Comparison of ENCODE assay signal across 17 mouse cellular contexts in genomic region chr16:33553689-33554342, GRCm38 (mm10). TPM values are rescaled to one million over a fixed set of nuclear protein-coding genes. Genes with fewer than 3 reads are reported as not detected.
DNase-seq lines count a peak whose midpoint lies in the region; ATAC-seq and TF ChIP-seq lines count a peak whose summit lies in the region.
"Had no signal": no experiment of that assay in that cellular context is flagged by ENCODE, and none has a peak within 500 bp of the region (broad histone marks: within the 10 kb centered on the region; RNA-seq: fewer than 3 reads in every experiment).

No protein-coding gene starts in this region.

- no peak overlapping the region for H3K4me3 ChIP-seq in intestine, embryonic 14.5 days (ENCODE audit: low read depth, low read length)
- H3K4me3 ChIP-seq in intestine, postnatal 0 days (ENCODE audit: low read depth, low read length), result no peak overlapping the region
- no peak overlapping the region for H3K4me3 ChIP-seq in midbrain, postnatal 0 days (ENCODE audit: low read depth, low read length)
- H3K4me3 ChIP-seq in midbrain, embryonic 15.5 days, result no peak overlapping the region
- H3K4me3 ChIP-seq in stomach, embryonic 16.5 days (replicated peaks; ENCODE audit: low read length), result no peak overlapping the region
- H3K4me3 ChIP-seq: heart, adult 2 months; midbrain, embryonic 12.5 days; neural tube, embryonic 13.5 days had no signal

- no peak overlapping the region for H3K9ac ChIP-seq in intestine, embryonic 14.5 days (ENCODE audit: low read length)
- no peak overlapping the region for H3K9ac ChIP-seq in intestine, postnatal 0 days (ENCODE audit: low read depth, low read length)
- no peak overlapping the region for H3K9ac ChIP-seq in midbrain, postnatal 0 days (replicated peaks; ENCODE audit: low read length, poor library complexity, severe bottlenecking)
- H3K9ac ChIP-seq in midbrain, embryonic 15.5 days, result no peak overlapping the region
- no peak overlapping the region for H3K9ac ChIP-seq in stomach, embryonic 16.5 days (ENCODE audit: low read length)
- H3K9ac ChIP-seq: midbrain, embryonic 12.5 days; neural tube, embryonic 13.5 days had no signal

- H3K27ac ChIP-seq in intestine, embryonic 14.5 days (ENCODE audit: low read depth), result peak overlapping the region; percentile 39; the same call in 1 of the 2 replicates
- H3K27ac ChIP-seq in intestine, postnatal 0 days (ENCODE audit: low read depth, low read length), result no peak overlapping the region
- no peak overlapping the region for H3K27ac ChIP-seq in midbrain, postnatal 0 days (ENCODE audit: low read depth, low read length)
- no peak overlapping the region for H3K27ac ChIP-seq in midbrain, embryonic 15.5 days
- peak overlapping the region; percentile 51; the same call in 1 of the 2 replicates for H3K27ac ChIP-seq in stomach, embryonic 16.5 days (ENCODE audit: low read length)
- H3K27ac ChIP-seq: heart, adult 2 months; midbrain, embryonic 12.5 days; neural tube, embryonic 13.5 days had no signal

- H3K27me3 ChIP-seq in intestine, embryonic 14.5 days (replicated peaks; ENCODE audit: control insufficient read depth, insufficient read depth, low read length), result no peaks in the 10 kb centered on the region
- no peaks in the 10 kb centered on the region for H3K27me3 ChIP-seq in intestine, postnatal 0 days (replicated peaks; ENCODE audit: control insufficient read depth, insufficient read depth, low read length)
- no peaks in the 10 kb centered on the region for H3K27me3 ChIP-seq in midbrain, postnatal 0 days (ENCODE audit: insufficient read depth, low read length)
- H3K27me3 ChIP-seq in midbrain, embryonic 15.5 days (replicated peaks), result no peaks in the 10 kb centered on the region
- no peaks in the 10 kb centered on the region for H3K27me3 ChIP-seq in stomach, embryonic 16.5 days (ENCODE audit: control insufficient read depth, insufficient read depth, low read length)
- H3K27me3 ChIP-seq: midbrain, embryonic 12.5 days; neural tube, embryonic 13.5 days had no signal

- TF ChIP-seq CTCF in intestine, postnatal 0 days (IDR thresholded peaks at IDR 0.05; ENCODE audit: low read depth), result no peak
- TF ChIP-seq CTCF in midbrain, postnatal 0 days (IDR thresholded peaks at IDR 0.05), result no peak

- no peaks in the 10 kb centered on the region for H3K36me3 ChIP-seq in intestine, embryonic 14.5 days (ENCODE audit: control insufficient read depth, insufficient read depth, low read length)
- H3K36me3 ChIP-seq in intestine, postnatal 0 days (ENCODE audit: control insufficient read depth, insufficient read depth), result no peaks in the 10 kb centered on the region
- no peaks in the 10 kb centered on the region for H3K36me3 ChIP-seq in midbrain, postnatal 0 days (ENCODE audit: insufficient read depth, low read length)
- H3K36me3 ChIP-seq in midbrain, embryonic 15.5 days (replicated peaks), result no peaks in the 10 kb centered on the region
- no peaks in the 10 kb centered on the region for H3K36me3 ChIP-seq in stomach, embryonic 16.5 days (ENCODE audit: control insufficient read depth, insufficient read depth, low read length)
- H3K36me3 ChIP-seq: midbrain, embryonic 12.5 days; neural tube, embryonic 13.5 days had no signal

- H3K9me3 ChIP-seq in intestine, embryonic 14.5 days (ENCODE audit: control insufficient read depth, low read length), result no peaks in the 10 kb centered on the region
- H3K9me3 ChIP-seq in intestine, postnatal 0 days (ENCODE audit: control insufficient read depth), result no peaks in the 10 kb centered on the region
- H3K9me3 ChIP-seq in midbrain, postnatal 0 days (ENCODE audit: low read length), result no peaks in the 10 kb centered on the region
- no peaks in the 10 kb centered on the region for H3K9me3 ChIP-seq in midbrain, embryonic 15.5 days
- no peaks in the 10 kb centered on the region for H3K9me3 ChIP-seq in stomach, embryonic 16.5 days (replicated peaks; ENCODE audit: control insufficient read depth, low read length)
- H3K9me3 ChIP-seq: midbrain, embryonic 12.5 days; neural tube, embryonic 13.5 days had no signal

- H3K4me1 ChIP-seq in intestine, embryonic 14.5 days (replicated peaks; ENCODE audit: control insufficient read depth, insufficient read depth, low read length), result 0 out of 2 replicates have a peak, but pooled peaks cover 4% of the 10 kb centered on the region
- H3K4me1 ChIP-seq in intestine, postnatal 0 days (replicated peaks; ENCODE audit: control insufficient read depth, insufficient read depth, low read length), result no peaks in the 10 kb centered on the region
- no peaks in the 10 kb centered on the region for H3K4me1 ChIP-seq in midbrain, postnatal 0 days (ENCODE audit: insufficient read depth, low read length)
- H3K4me1 ChIP-seq in midbrain, embryonic 15.5 days, result no peaks in the 10 kb centered on the region
- no peaks in the 10 kb centered on the region for H3K4me1 ChIP-seq in stomach, embryonic 16.5 days (ENCODE audit: control insufficient read depth, insufficient read depth, low read length)

- DNase-seq in cerebellum, postnatal 14 days, result peak; percentile 32 to 44
- no peak for DNase-seq in cerebellum, postnatal 36 days
- no peak for DNase-seq in intestine, embryonic 14.5 days (ENCODE audit: low spot score)
- peak; percentile 53 for DNase-seq in midbrain, postnatal 0 days (ENCODE audit: low spot score)
- DNase-seq in urinary bladder, postnatal 25 days (ENCODE audit: low spot score), result no peak
- DNase-seq: adrenal gland, postnatal 10 days; heart, adult 2 months; kidney, postnatal 25 days; layer of hippocampus, postnatal 36 days; right cerebral cortex, adult 18-20 months; thymus, postnatal 14 days had no signal

- 52% methylated on average over 9 of the region's 9 CpGs for WGBS in intestine, embryonic 14.5 days
- 52% methylated on average over 9 of the region's 9 CpGs for WGBS in intestine, postnatal 0 days
- WGBS in midbrain, postnatal 0 days, result 60% methylated on average over 9 of the region's 9 CpGs
- 68% methylated on average over 9 of the region's 9 CpGs for WGBS in midbrain, embryonic 15.5 days
- WGBS in stomach, embryonic 16.5 days, result 66% methylated on average over 9 of the region's 9 CpGs

- H3K4me2 ChIP-seq in intestine, embryonic 14.5 days (ENCODE audit: low read length), result no peak overlapping the region
- H3K4me2 ChIP-seq in intestine, postnatal 0 days (replicated peaks; ENCODE audit: low read depth), result no peak overlapping the region
- no peak overlapping the region for H3K4me2 ChIP-seq in midbrain, postnatal 0 days (ENCODE audit: low read depth, low read length, poor library complexity, severe bottlenecking)
- H3K4me2 ChIP-seq in midbrain, embryonic 15.5 days, result no peak overlapping the region
- H3K4me2 ChIP-seq in stomach, embryonic 16.5 days (ENCODE audit: low read depth, low read length), result no peak overlapping the region
- H3K4me2 ChIP-seq: liver, embryonic 11.5 days; midbrain, embryonic 12.5 days; neural tube, embryonic 13.5 days had no signal

- ATAC-seq in intestine, embryonic 14.5 days (replicated peaks; ENCODE audit: low FRiP score, low TSS enrichment, low read depth), result no peak; the same call in 1 of the 2 replicates
- no peak for ATAC-seq in intestine, postnatal 0 days
- ATAC-seq in midbrain, postnatal 0 days (ENCODE audit: low FRiP score), result no peak; the same call in 1 of the 2 replicates
- no peak for ATAC-seq in midbrain, embryonic 15.5 days (replicated peaks)
- ATAC-seq in stomach, embryonic 16.5 days (ENCODE audit: insufficient read depth, low FRiP score), result peak; percentile 79; the same call in 1 of the 2 replicates

RNA-seq across cellular contexts. Expression of gene Slc12a8, which starts 36.7 kb away (rescaled TPM):
- 1.8 and 5.0 TPM in 2 replicates for polyA plus RNA-seq in intestine, embryonic 14.5 days (2014; fragmentation: Nextera tagmentation; extraction: Ambion mirVana)
- polyA plus RNA-seq in intestine, postnatal 0 days (2015; fragmentation: Nextera tagmentation; extraction: Ambion mirVana), result 4.9 and 6.1 TPM in 2 replicates
- 0.71 and 0.94 TPM in 2 replicates for total RNA-seq in midbrain, postnatal 0 days (2014; rRNA removed)
- polyA plus RNA-seq in midbrain, postnatal 0 days (2015; fragmentation: Nextera tagmentation; extraction: Ambion mirVana), result 1.1 and 1.3 TPM in 2 replicates
- 0.65 and 0.82 TPM in 2 replicates for polyA plus RNA-seq in midbrain, embryonic 15.5 days (2015; fragmentation: Nextera tagmentation; extraction: Ambion mirVana)
- polyA plus RNA-seq in stomach, embryonic 16.5 days (2015; fragmentation: Nextera tagmentation; extraction: Ambion mirVana), result 4.2 and 5.1 TPM in 2 replicates

Comparison
In these comparisons a context has a peak if more than half of its experiments do, and no peak if none do; other contexts are left out.
1. DNase-seq: peak in cerebellum, postnatal 14 days (2 of 2) and midbrain, postnatal 0 days (single experiment); none in cerebellum, postnatal 36 days (0 of 2), intestine, embryonic 14.5 days (single experiment) and urinary bladder, postnatal 25 days (single experiment).
2. H3K27ac ChIP-seq: peak in intestine, embryonic 14.5 days (single experiment) and stomach, embryonic 16.5 days (single experiment); none in intestine, postnatal 0 days (single experiment), midbrain, postnatal 0 days (single experiment) and midbrain, embryonic 15.5 days (single experiment).